Mouse (Mus musculus) urinary bladder, postnatal 0 days (tissue): Measurements from ENCODE around the gene Fbxl4. TPM values are rescaled to one million over a fixed set of nuclear protein-coding genes. Genes with fewer than 3 reads are reported as not detected.

ENCODE experiments used
- polyA plus RNA-seq: library from polyadenylated mRNA; unstranded; fragments of >200 nt; fragmentation: Nextera tagmentation; extraction: Ambion mirVana; gene quantifications from 2 replicates; pipeline ENCODE4 v1.2.1, GENCODE M21; 2015

The Fbxl4 gene
- polyA plus RNA-seq, result 12.2 and 13.3 TPM in 2 replicates

GRCm38 (mm10) chr4:22357266-22357930 lies at the start of gene Fbxl4:
Gene Fbxl4 (plus strand): TSS chr4:22357543.

Other genes with a start within 250 kb of the Fbxl4 start
- gene Pou3f2, start 130.8 kb downstream of the Fbxl4 start, polyA plus RNA-seq, result not detected in 2 replicates